Mouse (Mus musculus) heart, embryonic 14.5 days (tissue): ENCODE results near the gene Slc35c1. TPM values are rescaled to one million over a fixed set of nuclear protein-coding genes. Genes with fewer than 3 reads are reported as not detected.

Experiments
- ATAC-seq: fragments of 200-750 bp; cut with Nextera tagmentation; 2 replicates; pipeline ENCODE4 v1.8.0; 2017; ENCODE audit warnings: low read depth, moderate TSS enrichment; ENCODE audit not compliant: insufficient number of reproducible peaks, insufficient read depth, low FRiP score
- H3K27ac ChIP-seq, 2 experiments: fragments of 200-500 bp in 1 of 2; fragments of 300-500 bp in 1 of 2; sonication (generic) in 1 of 2; replicated peaks in 1 of 2; 2 replicates each; pipeline ENCODE4 v1.5.1; 2012 to 2014; ENCODE audit warnings: low read depth in 2 of 2, low read length in 2 of 2, control low read depth in 1 of 2, mild to moderate bottlenecking in 1 of 2, mixed read lengths in 1 of 2; ENCODE audit not compliant: control insufficient read depth in 1 of 2, insufficient read depth in 1 of 2
- H3K27me3 ChIP-seq: fragments of 300-500 bp; sonication (generic); 2 replicates; pipeline ENCODE4 v1.6.1; 2014; ENCODE audit warnings: mild to moderate bottlenecking, low read length, control low read depth; ENCODE audit not compliant: control insufficient read depth, insufficient read depth
- H3K36me3 ChIP-seq: fragments of 300-500 bp; sonication (generic); 2 replicates; pipeline ENCODE4 v1.6.1; 2014; ENCODE audit warnings: mild to moderate bottlenecking, control low read depth, low read length, mixed read lengths; ENCODE audit not compliant: control insufficient read depth, insufficient read depth
- H3K4me1 ChIP-seq, 2 experiments: fragments of 200-500 bp in 1 of 2; fragments of 300-500 bp in 1 of 2; sonication (generic) in 1 of 2; 2 replicates each; pipeline ENCODE4 v1.6.1; 2012 to 2014; ENCODE audit warnings: low read length in 2 of 2, control low read depth in 1 of 2, mixed read lengths in 1 of 2; ENCODE audit not compliant: control insufficient read depth in 2 of 2, insufficient read depth in 2 of 2
- H3K4me2 ChIP-seq: fragments of 300-500 bp; sonication (generic); 2 replicates; pipeline ENCODE4 v1.6.1; 2014; ENCODE audit warnings: mild to moderate bottlenecking, low read length
- H3K4me3 ChIP-seq, 2 experiments: fragments of 200-500 bp in 1 of 2; fragments of 300-500 bp in 1 of 2; sonication (generic) in 1 of 2; 2 replicates each; pipeline ENCODE4 v1.5.1; 2012 to 2014; ENCODE audit warnings: low read length in 2 of 2, mild to moderate bottlenecking in 2 of 2, control low read depth in 1 of 2, low read depth in 1 of 2, moderate library complexity in 1 of 2; ENCODE audit not compliant: control insufficient read depth in 1 of 2, insufficient read depth in 1 of 2
- H3K9ac ChIP-seq: fragments of 300-500 bp; sonication (generic); 2 replicates; pipeline ENCODE4 v1.6.1; 2014; ENCODE audit warnings: mild to moderate bottlenecking, low read length
- H3K9me3 ChIP-seq: fragments of 300-500 bp; sonication (generic); 2 replicates; pipeline ENCODE4 v1.6.1; 2016; ENCODE audit warnings: low read length, control low read depth; ENCODE audit not compliant: control insufficient read depth
- WGBS: fragments of 180-500 bp; shearing (Covaris S2); extraction: QIAGEN DNeasy Blood & Tissue Kit; methylation state at CpG from one replicate; pipeline ENCODE4 v1.1.7; 2014; 5-methylcytosine and 5-hydroxymethylcytosine counted together
- polyA plus RNA-seq: library from polyadenylated mRNA; unstranded; fragments of >200 nt; fragmentation: Nextera tagmentation; extraction: Ambion mirVana; gene quantifications from 2 replicates; pipeline ENCODE4 v1.2.1, GENCODE M21; 2014

Slc35c1 gene
- polyA plus RNA-seq, 1 experiment from 2014 or later, result 7.1 TPM

DNA sequence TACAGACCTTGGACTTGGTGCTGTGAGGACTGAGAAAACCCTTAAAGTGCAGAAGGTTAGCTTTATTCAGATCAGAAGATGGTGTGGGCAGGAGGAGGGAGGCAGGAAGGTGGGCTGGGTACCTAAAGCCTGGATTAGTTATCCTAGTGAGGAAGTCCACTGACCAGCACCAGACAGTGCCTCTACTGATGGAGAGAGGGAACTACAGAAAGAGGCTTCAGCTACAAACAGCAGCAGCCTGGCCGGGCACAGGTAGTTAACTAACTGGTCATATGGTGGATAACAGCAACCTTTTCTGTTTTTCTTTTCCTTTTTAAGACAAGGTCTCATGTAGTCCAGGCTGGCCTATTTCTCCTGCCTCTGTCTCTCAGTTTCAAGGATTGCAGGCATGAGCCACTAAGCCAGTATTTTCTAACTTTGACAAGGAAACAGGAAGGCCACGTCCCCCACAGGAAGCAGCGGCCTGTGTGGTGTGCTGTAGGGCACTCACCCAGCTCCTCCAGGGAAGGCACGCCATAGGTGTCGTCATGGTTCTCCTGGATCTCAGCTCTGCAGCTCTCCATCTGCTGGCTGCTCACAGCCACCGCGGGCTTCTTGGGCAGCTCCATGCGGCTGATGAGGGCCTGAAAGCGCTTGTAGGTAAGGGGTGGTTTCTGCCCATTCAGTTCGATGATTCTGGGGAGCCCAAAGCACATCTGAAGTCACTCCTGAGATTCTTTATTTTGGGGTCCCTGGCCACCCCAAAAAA, 37.8 kb downstream of the Slc35c1 start:
- H3K27ac ChIP-seq, result peak overlapping the region in 1 of 2 experiments; percentile 90; a peak in 2 of 4 replicates
- WGBS, result 63% methylated on average over 10 of the region's 10 CpGs
- no peak overlapping the region for H3K4me2 ChIP-seq
- H3K36me3 ChIP-seq, result peaks cover 58% of the 10 kb centered on the region
- no peak for ATAC-seq
- H3K9ac ChIP-seq, result no peak overlapping the region
- H3K4me1 ChIP-seq, result peaks cover 26 to 41% of the 10 kb centered on the region in 2 experiments
- no peaks in the 10 kb centered on the region for H3K27me3 ChIP-seq
- H3K9me3 ChIP-seq, result no peaks in the 10 kb centered on the region
- no peak overlapping the region for H3K4me3 ChIP-seq

GRCm38 (mm10) chr2:92421723-92422387, 38.5 kb downstream of the Slc35c1 start:
- H3K27me3 ChIP-seq, result no peaks in the 10 kb centered on the region
- H3K27ac ChIP-seq, result no peak overlapping the region
- H3K9ac ChIP-seq, result no peak overlapping the region
- no peak for ATAC-seq
- no peaks in the 10 kb centered on the region for H3K9me3 ChIP-seq
- H3K36me3 ChIP-seq, result peaks cover 64% of the 10 kb centered on the region
- H3K4me1 ChIP-seq, result peaks cover 26 to 35% of the 10 kb centered on the region in 2 experiments
- WGBS, result 89% methylated on average over 7 of the region's 7 CpGs
- no peak overlapping the region for H3K4me3 ChIP-seq
- no peak overlapping the region for H3K4me2 ChIP-seq

DNA sequence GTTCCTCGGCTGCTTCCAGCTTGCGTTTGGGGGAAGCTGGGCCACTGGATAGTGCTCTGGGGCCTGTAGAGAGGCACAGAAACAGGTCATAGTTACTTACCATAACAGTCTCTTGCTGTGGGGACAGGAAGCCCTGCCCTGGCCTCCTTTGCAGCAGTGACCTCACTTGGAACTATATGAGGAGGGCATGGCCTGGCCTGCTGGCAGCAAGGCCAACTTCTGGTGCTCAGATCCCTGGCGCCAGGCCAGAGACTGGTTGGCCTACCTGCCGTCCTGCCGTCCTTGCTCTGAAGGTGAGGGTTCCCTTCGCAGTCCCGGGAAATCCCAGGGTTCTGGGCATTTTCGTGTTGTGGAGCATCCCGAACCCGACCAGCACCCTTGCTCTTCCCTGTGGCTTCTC, 48.6 kb downstream of the Slc35c1 start:
- H3K9me3 ChIP-seq, result no peaks in the 10 kb centered on the region
- no peak overlapping the region for H3K27ac ChIP-seq
- no peak overlapping the region for H3K4me2 ChIP-seq
- ATAC-seq, result no peak
- H3K4me1 ChIP-seq, result no peaks in the 10 kb centered on the region
- peaks cover 99% of the 10 kb centered on the region for H3K36me3 ChIP-seq
- WGBS, result 89% methylated on average over 10 of the region's 10 CpGs
- no peak overlapping the region for H3K4me3 ChIP-seq
- no peak overlapping the region for H3K9ac ChIP-seq
- no peaks in the 10 kb centered on the region for H3K27me3 ChIP-seq

DNA sequence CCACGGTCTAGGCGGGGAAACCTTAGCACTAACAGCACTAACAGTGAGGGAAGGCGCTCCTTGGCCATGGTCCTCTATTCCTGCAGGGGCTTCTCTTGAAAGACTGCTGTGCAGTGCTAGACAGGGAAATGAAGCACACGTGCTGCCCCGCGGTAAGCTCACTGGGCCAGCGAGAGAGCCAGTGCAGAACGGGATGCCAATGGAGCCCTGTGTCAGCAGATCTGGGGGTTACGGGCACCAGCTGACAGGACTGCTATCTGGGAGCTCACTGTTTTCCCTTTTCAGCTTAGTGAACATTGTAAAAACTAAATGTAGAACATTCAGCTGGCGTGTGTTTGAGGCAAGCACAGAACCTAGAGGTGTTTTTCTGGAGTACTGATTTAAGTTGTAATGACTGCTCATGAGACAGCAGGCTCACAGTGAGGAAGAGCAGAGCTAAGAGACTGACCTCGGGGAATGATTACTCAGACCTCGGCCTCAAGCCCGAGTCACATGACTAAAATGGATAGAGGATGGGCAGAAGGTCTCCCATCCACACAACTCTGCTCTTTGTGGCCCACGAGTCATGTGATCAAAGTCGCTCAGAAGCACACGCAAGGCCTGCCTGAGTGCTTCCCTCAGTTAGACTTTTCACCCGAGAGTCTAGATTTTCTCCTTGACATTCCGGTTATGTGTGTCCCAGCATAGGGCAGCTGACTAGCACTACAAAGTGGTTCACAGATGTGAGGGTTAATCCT, 51.9 kb downstream of the Slc35c1 start:
- Histone ChIP-seq H3K4me3 (no peak overlapping the region), H3K36me3 (peaks cover 89% of the 10 kb centered on the region), H3K9ac (no peak overlapping the region), H3K27me3 (no peaks in the 10 kb centered on the region), H3K4me1 (no peaks in the 10 kb centered on the region), H3K27ac (no peak overlapping the region), H3K9me3 (no peaks in the 10 kb centered on the region), H3K4me2 (no peak overlapping the region)
- 87% methylated on average over 18 of the region's 18 CpGs for WGBS
- no peak for ATAC-seq

GRCm38 (mm10) chr2:92405687-92406086, 54.7 kb downstream of the Slc35c1 start:
- 92% methylated on average over 7 of the region's 7 CpGs for WGBS
- Histone ChIP-seq H3K27ac (no peak overlapping the region), H3K9ac (no peak overlapping the region), H3K4me3 (no peak overlapping the region), H3K9me3 (no peaks in the 10 kb centered on the region), H3K4me1 (peaks cover 2% of the 10 kb centered on the region in 2 experiments; a peak in 1 of 4 replicates), H3K36me3 (peaks cover 61% of the 10 kb centered on the region), H3K4me2 (no peak overlapping the region), H3K27me3 (peaks cover 3% of the 10 kb centered on the region; the same call in 1 of the 2 replicates)
- ATAC-seq, result no peak

DNA sequence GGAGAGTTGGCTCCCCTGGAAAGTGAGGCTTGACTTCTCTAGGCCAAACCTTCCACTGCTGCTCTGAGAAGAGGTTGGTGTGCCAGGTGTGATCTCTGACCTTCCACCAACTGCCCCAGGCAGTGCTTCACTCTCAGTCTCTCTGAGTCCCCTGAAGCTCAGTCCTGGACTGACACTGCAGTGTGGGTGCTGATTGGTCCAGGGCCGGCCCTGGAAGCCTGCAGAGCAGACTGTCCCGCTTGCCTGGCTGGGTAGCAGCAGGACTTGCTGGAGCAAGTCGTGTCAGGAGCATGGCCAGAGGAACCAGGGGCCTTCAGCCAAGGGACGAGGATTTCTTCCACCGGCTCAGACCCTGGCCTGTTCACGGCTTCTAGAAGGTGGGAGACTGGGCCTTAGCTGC, 55.6 kb downstream of the Slc35c1 start:
- H3K4me2 ChIP-seq, result no peak overlapping the region
- 80% methylated on average over 6 of the region's 6 CpGs for WGBS
- no peak for ATAC-seq
- H3K4me1 ChIP-seq, result peaks cover 3% of the 10 kb centered on the region in 2 experiments; a peak in 1 of 4 replicates
- H3K9ac ChIP-seq, result no peak overlapping the region
- peaks cover 8% of the 10 kb centered on the region; the same call in 1 of the 2 replicates for H3K27me3 ChIP-seq
- H3K4me3 ChIP-seq, result no peak overlapping the region
- H3K27ac ChIP-seq, result no peak overlapping the region
- H3K9me3 ChIP-seq, result no peaks in the 10 kb centered on the region
- peaks cover 52% of the 10 kb centered on the region for H3K36me3 ChIP-seq

DNA sequence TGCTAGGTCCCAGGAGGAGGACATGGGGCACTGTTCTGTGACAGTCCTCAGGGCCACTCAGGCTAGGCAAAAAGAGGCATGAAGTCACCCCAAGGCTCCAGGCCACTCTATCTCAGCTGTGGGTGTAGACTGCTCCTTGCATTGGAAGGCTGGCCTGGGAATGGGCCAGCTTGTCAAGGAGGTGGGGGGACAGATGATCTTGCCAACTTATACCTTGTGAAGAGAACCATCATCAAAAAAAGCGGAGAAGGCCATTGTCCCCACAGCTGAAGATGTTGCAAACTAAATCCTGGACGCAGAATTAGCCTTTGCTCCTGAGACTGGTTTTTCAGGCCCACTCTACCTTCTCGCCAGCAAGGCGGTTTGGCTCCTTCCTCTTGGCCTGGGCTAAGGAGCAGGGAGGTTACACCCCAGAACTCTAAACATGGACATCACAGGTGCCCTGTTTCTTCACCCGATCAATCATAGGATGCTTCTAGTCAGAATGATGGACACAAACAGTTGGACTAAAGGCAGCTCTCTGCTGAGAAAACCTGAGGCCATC, 56.5 kb downstream of the Slc35c1 start:
- peaks cover 43% of the 10 kb centered on the region for H3K36me3 ChIP-seq
- H3K4me3 ChIP-seq, result no peak overlapping the region
- H3K27me3 ChIP-seq, result peaks cover 8% of the 10 kb centered on the region; the same call in 1 of the 2 replicates
- no peaks in the 10 kb centered on the region for H3K9me3 ChIP-seq
- ATAC-seq, result no peak
- no peak overlapping the region for H3K27ac ChIP-seq
- H3K9ac ChIP-seq, result no peak overlapping the region
- no peak overlapping the region for H3K4me2 ChIP-seq
- WGBS, result 89% methylated on average over 5 of the region's 5 CpGs
- H3K4me1 ChIP-seq, result peaks cover 3% of the 10 kb centered on the region in 2 experiments; a peak in 1 of 4 replicates
